Mouse (Mus musculus) forebrain, embryonic 12.5 days (tissue): ENCODE measurements around the gene Ndel1. TPM values are rescaled to one million over a fixed set of nuclear protein-coding genes. Genes with fewer than 3 reads are reported as not detected.
"Not testable (repeated sequence)": the region's sequence is repeated elsewhere in the genome, so short reads cannot be mapped to it uniquely, and the experiment has no call there.

Experiments used
- ATAC-seq: fragments of 200-750 bp; cut with Nextera tagmentation; 2 replicates; pipeline ENCODE4 v1.8.0; 2017; ENCODE audit warnings: moderate TSS enrichment; ENCODE audit not compliant: low FRiP score
- H3K27ac ChIP-seq: fragments of 300-500 bp; sonication (generic); 2 replicates; pipeline ENCODE4 v1.5.1; 2016; ENCODE audit warnings: mild to moderate bottlenecking
- H3K27me3 ChIP-seq: fragments of 300-500 bp; sonication (generic); 2 replicates; pipeline ENCODE4 v1.6.1; 2016; ENCODE audit warnings: mild to moderate bottlenecking
- H3K36me3 ChIP-seq: fragments of 300-500 bp; sonication (generic); replicated peaks from 2 replicates; pipeline ENCODE4 v1.6.1; 2016; ENCODE audit warnings: mild to moderate bottlenecking
- H3K4me1 ChIP-seq: fragments of 300-500 bp; sonication (generic); 2 replicates; pipeline ENCODE4 v1.6.1; 2016
- H3K4me2 ChIP-seq: fragments of 300-500 bp; sonication (generic); 2 replicates; pipeline ENCODE4 v1.6.1; 2016; ENCODE audit warnings: mild to moderate bottlenecking, moderate library complexity
- H3K4me3 ChIP-seq: fragments of 300-500 bp; sonication (generic); replicated peaks from 2 replicates; pipeline ENCODE4 v1.5.1; 2016; ENCODE audit warnings: mild to moderate bottlenecking
- H3K9ac ChIP-seq: fragments of 300-500 bp; sonication (generic); 2 replicates; pipeline ENCODE4 v1.6.1; 2016; ENCODE audit warnings: mild to moderate bottlenecking
- H3K9me3 ChIP-seq: fragments of 300-500 bp; sonication (generic); 2 replicates; pipeline ENCODE4 v1.6.1; 2016
- WGBS: fragments of 180-500 bp; shearing (Covaris S2); methylation state at CpG from one replicate; pipeline ENCODE4 v1.1.7; 2016; 5-methylcytosine and 5-hydroxymethylcytosine counted together
- polyA plus RNA-seq: library from polyadenylated mRNA; unstranded; fragments of >200 nt; fragmentation: Nextera tagmentation; extraction: Ambion mirVana; gene quantifications from 2 replicates; pipeline ENCODE4 v1.2.1, GENCODE M21; 2016

The Ndel1 gene
- polyA plus RNA-seq, 1 experiment from 2014 or later: 61.3 TPM

DNA sequence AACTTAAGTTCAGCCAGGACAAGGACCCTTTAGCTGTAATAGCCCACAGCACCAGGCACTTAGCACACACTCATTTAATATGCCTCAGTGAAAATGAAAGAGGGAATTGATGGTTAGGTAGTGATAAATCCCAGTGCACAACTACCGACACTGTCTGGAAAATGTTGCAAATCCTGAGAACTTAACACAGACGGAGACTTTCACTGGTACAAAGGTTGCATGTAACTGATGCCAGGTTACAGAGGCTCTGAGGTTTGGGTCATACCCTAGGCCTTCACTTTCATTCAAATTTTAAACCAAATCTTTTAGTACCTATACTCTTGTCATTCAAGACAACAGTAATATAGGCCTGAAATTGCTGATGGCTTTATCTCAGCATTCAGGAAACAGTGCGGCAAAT lies 14.3 kb downstream of the Ndel1 start:
- H3K9me3 ChIP-seq: no peaks in the 10 kb centered on the region
- H3K4me2 ChIP-seq: no peak overlapping the region
- 94% methylated on average over 3 of the region's 3 CpGs for WGBS
- no peak overlapping the region for H3K9ac ChIP-seq
- H3K4me1 ChIP-seq: peaks cover 9% of the 10 kb centered on the region; the same call in 1 of the 2 replicates
- H3K36me3 ChIP-seq: no peaks in the 10 kb centered on the region
- no peak overlapping the region for H3K27ac ChIP-seq
- H3K27me3 ChIP-seq: peaks cover 10% of the 10 kb centered on the region
- H3K4me3 ChIP-seq: no peak overlapping the region
- no peak for ATAC-seq

DNA sequence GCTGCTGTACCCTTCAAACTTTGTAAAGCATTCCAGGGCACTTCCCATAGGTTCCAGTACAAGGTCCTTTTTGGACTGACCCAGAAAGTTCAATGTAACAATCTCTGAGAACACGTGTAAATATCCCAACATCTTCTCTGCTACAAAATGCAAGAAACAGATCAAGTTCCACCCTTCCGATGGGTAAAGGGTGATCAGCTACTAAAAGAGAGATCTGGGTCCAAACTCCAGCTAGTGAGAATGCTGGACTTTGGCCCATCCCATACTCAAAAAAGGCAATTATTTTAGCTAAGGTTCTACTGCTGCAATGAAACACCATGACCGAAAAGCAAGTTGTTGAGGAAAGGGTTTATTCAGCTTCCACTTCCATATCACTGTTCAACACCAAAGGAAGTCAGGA lies 17.0 kb downstream of the Ndel1 start:
- 88% methylated on average over 3 of the region's 3 CpGs for WGBS
- no peak overlapping the region for H3K4me3 ChIP-seq

DNA sequence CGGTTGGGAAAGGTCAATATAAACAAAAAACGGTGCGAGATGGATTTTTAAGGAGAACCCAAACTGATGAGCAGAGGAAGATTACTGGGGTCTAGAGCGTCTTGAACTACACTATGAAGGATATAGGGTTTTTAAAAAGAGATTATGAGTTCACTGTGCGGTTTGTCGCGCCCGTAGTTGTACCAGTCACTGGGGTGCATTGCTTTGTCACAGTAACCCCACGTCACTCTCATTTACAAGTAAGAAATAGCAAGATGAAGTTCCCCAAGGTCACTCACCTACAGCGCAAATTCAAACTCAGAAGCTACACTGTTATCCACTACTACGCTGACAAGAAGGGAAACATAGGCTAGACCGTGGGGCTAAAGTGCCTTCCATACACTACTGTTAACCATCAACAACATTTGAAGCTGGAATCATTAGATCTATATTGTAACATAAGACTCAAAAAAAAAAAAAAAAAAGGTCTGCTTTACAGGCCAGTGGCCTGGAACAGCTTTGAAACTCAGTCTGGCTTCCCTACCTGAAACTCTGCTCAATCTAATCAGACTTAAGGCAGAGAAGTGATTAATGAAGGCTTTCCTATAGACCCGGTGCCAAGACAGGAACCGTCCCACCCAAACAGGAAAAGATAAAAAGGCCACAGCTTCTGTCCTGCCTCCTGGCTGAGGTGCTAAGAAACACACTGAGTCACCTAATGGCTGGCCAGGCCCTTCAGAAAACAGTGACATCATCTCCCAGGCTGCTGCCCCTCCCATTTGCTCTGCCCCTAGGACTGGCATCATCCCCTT lies 17.9 kb downstream of the Ndel1 start:
- peak overlapping the region; percentile 92 for H3K9ac ChIP-seq

More for the DNA sequence above, 17.0 kb downstream of the Ndel1 start:
- no peak for ATAC-seq
- Histone ChIP-seq H3K27me3 (peaks cover 10% of the 10 kb centered on the region), H3K4me1 (peaks cover 27% of the 10 kb centered on the region), H3K4me2 (no peak overlapping the region), H3K27ac (no peak overlapping the region), H3K36me3 (no peaks in the 10 kb centered on the region), H3K9me3 (no peaks in the 10 kb centered on the region), H3K9ac (no peak overlapping the region)

DNA sequence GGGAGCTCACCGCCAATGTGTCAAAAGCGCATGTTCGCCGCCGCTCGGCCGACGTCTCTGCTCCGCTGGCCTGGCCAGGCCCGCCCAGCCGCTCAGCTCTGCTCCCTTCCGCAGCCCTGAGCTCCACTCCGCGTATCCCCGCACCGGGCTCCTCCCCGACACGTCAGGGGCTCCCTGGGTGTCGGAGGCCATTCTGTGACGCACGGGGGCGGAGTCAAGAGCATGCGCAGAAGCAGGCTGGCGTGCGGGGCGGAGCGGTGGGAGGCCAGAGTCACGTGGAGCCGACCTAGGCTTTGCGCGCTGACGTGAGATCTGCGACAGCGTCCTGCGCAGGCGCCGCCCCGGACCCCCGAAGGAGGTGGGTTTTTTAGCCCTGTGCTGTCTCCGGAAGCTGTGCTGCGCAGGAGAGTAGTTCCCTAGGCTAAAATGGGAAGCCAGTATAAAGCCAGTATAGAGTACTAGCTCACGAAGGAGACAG lies 18.7 kb downstream of the Ndel1 start:
- Histone ChIP-seq H3K4me1 (peaks cover 27% of the 10 kb centered on the region), H3K9ac (peak overlapping the region; percentile 92), H3K4me2 (peak overlapping the region; percentile 71), H3K27me3 (peaks cover 10% of the 10 kb centered on the region), H3K9me3 (no peaks in the 10 kb centered on the region), H3K27ac (peak overlapping the region; percentile 97), H3K4me3 (peak overlapping the region; percentile 83), H3K36me3 (no peaks in the 10 kb centered on the region)
- WGBS: under 1% methylated on average over 42 of the region's 42 CpGs
- peak; percentile 99 for ATAC-seq

More for the DNA sequence above, 17.9 kb downstream of the Ndel1 start:
- Histone ChIP-seq H3K27me3 (peaks cover 10% of the 10 kb centered on the region), H3K4me3 (peak overlapping the region; percentile 83), H3K9me3 (no peaks in the 10 kb centered on the region), H3K4me1 (peaks cover 27% of the 10 kb centered on the region), H3K4me2 (peak overlapping the region; percentile 71), H3K27ac (peak overlapping the region; percentile 97), H3K36me3 (no peaks in the 10 kb centered on the region)
- ATAC-seq: no peak
- WGBS: 52% methylated on average over 14 of the region's 14 CpGs

DNA sequence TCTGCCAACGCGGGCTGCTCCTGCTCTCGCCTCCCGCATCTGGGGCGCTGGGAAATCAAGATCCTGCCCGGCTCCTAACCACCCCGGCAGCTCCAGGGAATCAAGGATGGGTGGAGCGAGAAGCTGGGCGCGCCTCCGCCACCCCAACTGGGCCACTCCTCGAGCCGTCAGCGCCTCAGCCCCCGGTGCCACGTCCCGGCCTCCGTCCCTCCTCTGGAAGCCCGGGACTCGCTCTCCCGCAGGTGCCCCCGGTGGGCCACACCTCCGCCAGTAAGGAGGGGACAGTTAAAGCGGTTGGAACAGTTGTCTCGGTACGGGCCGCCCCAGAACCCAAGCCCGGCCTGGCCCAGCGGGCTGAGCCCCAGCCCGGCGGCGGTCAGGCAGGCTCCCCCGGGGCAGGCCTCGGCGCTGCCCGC lies 19.2 kb downstream of the Ndel1 start:
- Histone ChIP-seq H3K4me2 (peak overlapping the region; percentile 71), H3K27me3 (peaks cover 10% of the 10 kb centered on the region), H3K27ac (peak overlapping the region; percentile 97), H3K9ac (peak overlapping the region; percentile 92), H3K36me3 (no peaks in the 10 kb centered on the region), H3K4me3 (peak overlapping the region; percentile 83), H3K9me3 (no peaks in the 10 kb centered on the region), H3K4me1 (peaks cover 27% of the 10 kb centered on the region)
- WGBS: under 1% methylated on average over 33 of the region's 36 CpGs
- peak; percentile 28 for ATAC-seq

DNA sequence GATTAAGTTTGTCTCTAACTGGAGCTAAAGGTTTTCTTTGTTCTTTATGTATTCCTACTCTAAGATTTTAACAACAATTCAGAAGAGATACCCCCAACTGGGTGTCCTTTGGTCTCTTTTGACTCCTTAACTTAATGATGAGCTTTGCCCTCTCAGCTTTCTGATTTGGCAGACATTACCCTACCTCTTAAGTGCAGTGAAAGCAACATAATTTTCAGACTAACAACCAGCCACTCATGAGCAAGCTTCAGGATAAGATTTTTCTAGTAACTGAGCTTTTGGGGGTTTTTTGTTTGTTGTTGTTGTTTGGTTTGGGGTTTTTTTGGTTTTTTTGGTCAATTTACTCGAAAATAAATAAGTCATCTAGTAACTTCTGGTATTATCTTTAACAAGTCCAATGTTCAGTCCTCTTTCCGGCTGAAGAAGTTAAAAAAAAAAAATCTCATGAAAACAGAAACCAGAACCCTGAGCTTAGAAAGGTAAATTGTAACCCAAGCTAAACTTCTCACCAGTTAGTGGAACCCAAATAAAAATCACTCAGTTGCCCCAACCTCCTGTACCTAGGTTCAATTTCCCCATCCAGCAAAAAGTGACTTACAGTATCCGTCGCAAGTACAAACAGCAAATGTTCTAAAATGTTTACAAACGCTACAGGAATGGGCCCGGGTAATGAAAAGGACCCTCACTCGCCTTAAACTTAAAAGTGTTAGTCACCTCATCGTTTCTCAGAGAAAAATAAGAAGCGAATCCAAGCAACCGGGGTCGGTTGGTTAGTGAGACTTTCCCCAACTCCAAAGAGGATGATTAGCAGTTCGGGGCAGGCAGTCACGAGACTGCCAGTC lies 19.8 kb downstream of the Ndel1 start:
- peaks cover 10% of the 10 kb centered on the region for H3K27me3 ChIP-seq

DNA sequence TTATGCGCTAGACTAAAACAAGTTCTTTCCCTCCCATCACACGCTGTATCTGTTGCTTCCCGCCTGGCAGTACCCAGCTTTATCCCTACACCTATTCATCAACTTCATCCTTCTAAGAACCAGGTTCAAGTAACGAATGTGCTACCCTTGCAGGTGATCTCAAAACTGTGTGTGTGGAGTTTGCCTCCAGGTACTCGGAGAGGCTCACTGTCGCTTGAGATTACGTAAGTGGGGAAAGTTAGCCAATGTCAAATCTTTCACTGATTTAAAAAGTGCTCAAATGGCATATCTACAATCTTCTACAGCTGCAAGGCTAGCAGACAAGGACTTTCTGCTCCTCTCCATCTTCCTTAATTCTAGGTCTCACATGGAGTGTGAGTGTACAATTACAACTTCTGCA lies 20.8 kb downstream of the Ndel1 start:
- no peak for ATAC-seq
- peaks cover 9% of the 10 kb centered on the region for H3K27me3 ChIP-seq
- no peaks in the 10 kb centered on the region for H3K36me3 ChIP-seq
- 90% methylated on average over 7 of the region's 7 CpGs for WGBS
- H3K9me3 ChIP-seq: no peaks in the 10 kb centered on the region
- H3K4me2 ChIP-seq: no peak overlapping the region
- no peak overlapping the region for H3K9ac ChIP-seq
- no peak overlapping the region for H3K27ac ChIP-seq
- H3K4me3 ChIP-seq: no peak overlapping the region
- H3K4me1 ChIP-seq: peaks cover 27% of the 10 kb centered on the region

More for the DNA sequence above, 19.8 kb downstream of the Ndel1 start:
- Histone ChIP-seq H3K36me3 (no peaks in the 10 kb centered on the region), H3K9me3 (no peaks in the 10 kb centered on the region), H3K9ac (peak overlapping the region; percentile 92), H3K4me3 (peak overlapping the region; percentile 83), H3K4me1 (peaks cover 27% of the 10 kb centered on the region), H3K27ac (peak overlapping the region; percentile 97), H3K4me2 (peak overlapping the region; percentile 71)
- ATAC-seq: no peak
- 4% methylated on average over 13 of the region's 13 CpGs for WGBS

DNA sequence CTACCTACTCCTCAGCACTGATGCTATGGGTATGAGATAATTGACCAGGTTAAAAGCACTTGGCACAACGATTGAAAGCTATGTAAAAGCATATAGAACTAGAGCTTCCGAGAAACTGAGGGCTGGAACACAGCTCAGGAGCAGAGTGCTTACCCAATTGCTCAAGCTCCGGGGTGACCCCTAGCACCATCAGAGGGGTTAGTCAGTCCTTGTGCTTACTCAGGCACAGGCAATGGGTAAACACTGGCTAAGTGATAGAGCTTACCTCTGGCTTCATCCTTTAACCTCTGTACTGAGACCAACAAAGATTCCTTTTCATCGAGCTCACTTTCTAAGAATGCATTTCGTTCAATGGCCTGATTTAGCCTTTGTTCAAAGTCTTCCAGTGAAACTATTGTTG lies 32.1 kb downstream of the Ndel1 start:
- Histone ChIP-seq H3K4me2 (no peak overlapping the region), H3K9ac (no peak overlapping the region), H3K36me3 (peaks cover 61% of the 10 kb centered on the region), H3K27ac (no peak overlapping the region), H3K4me1 (no peaks in the 10 kb centered on the region), H3K27me3 (no peaks in the 10 kb centered on the region), H3K9me3 (no peaks in the 10 kb centered on the region), H3K4me3 (no peak overlapping the region)
- ATAC-seq: no peak
- 58% methylated on average over 5 of the region's 5 CpGs for WGBS

DNA sequence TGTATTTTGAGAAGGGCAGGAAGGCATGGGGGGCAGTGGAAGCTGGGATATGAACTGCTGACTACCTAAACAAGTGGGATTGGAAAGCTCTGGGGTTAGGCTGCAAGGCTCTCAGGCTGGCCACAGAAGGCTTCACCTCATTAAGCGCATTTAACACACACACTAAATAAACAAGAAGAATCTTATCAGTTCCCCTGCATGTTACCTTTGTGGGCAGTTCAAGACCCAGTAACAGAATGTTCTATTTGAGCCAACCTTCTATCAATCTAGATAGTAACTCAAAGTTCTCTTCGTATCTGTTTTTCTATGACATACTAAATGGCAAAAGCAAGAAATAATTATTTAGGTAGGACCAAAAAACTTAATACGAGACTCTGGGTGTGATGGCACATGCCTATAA lies 36.6 kb downstream of the Ndel1 start:
- no peak overlapping the region for H3K4me2 ChIP-seq
- H3K9me3 ChIP-seq: no peaks in the 10 kb centered on the region
- H3K27ac ChIP-seq: no peak overlapping the region
- H3K36me3 ChIP-seq: peaks cover 63% of the 10 kb centered on the region
- WGBS: 93% methylated on average over 3 of the region's 3 CpGs
- H3K27me3 ChIP-seq: no peaks in the 10 kb centered on the region
- H3K4me3 ChIP-seq: no peak overlapping the region
- H3K9ac ChIP-seq: no peak overlapping the region
- no peaks in the 10 kb centered on the region for H3K4me1 ChIP-seq
- no peak for ATAC-seq

DNA sequence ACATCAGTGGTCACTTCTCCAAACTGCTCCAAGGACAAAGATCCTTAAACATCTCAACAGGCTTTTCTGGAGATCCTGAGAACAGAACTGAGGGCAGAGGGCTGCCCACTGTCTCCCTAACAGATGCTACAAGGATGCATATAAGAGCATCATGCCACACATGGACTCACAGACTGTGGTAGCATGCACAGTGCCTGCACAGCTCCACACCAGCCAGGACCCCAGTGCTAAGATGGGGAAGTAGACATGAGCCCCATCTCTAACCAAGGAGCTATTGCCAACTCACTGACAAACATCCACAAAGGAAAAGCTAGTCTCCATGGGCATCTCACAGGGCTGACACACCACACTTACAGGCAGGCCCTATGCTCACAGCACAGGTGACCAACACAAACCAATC lies 38.1 kb downstream of the Ndel1 start:
- Histone ChIP-seq H3K9me3 (no peaks in the 10 kb centered on the region), H3K4me3 (no peak overlapping the region), H3K4me2 (no peak overlapping the region), H3K36me3 (peaks cover 65% of the 10 kb centered on the region), H3K9ac (no peak overlapping the region), H3K27ac (no peak overlapping the region), H3K27me3 (no peaks in the 10 kb centered on the region), H3K4me1 (no peaks in the 10 kb centered on the region)
- ATAC-seq: no peak

DNA sequence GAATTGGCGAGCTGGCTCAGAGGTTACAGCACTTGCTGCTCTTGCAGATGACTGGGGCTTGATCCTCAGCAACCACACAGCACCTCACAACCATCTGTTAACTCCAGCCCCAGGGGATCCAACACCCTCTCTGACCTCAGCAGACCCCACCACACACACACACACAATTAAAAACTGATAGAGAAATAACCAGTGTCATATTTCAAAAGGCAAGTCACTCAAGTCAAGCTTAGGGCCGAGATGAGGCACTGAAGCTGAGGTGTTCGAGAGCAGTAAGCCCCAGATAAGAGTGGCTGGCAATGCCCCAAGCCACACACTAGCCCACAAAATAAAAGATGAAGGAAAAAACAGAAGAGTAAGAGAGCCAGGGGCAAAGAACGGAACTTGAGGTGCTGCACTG lies 38.9 kb downstream of the Ndel1 start:
- H3K4me2 ChIP-seq: no peak overlapping the region
- no peak for ATAC-seq
- H3K27me3 ChIP-seq: no peaks in the 10 kb centered on the region
- H3K4me3 ChIP-seq: no peak overlapping the region
- H3K9ac ChIP-seq: no peak overlapping the region
- H3K4me1 ChIP-seq: no peaks in the 10 kb centered on the region
- H3K36me3 ChIP-seq: peaks cover 72% of the 10 kb centered on the region
- no peak overlapping the region for H3K27ac ChIP-seq
- H3K9me3 ChIP-seq: no peaks in the 10 kb centered on the region
- 76% methylated on average over 4 of the region's 4 CpGs for WGBS

DNA sequence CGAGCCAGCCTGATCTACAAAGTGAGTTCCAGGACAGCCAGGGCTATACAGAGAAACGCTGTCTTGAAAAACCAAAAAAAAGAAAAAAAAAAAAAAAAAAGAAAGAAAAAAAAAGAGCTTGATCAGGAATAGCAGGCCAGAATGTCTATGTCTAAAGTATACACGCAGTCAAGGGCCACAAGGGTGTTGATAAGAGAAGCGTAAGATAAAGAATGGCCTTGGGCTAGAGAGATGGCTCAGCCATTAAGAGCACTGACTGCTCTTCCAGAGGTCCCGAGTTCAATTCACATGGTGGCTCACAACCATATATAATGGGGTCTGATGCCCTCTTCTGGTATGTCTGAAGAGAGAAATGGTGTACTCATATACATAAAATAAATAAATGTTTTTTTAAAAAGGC lies 40.1 kb downstream of the Ndel1 start:
- H3K36me3 ChIP-seq: peaks cover 77% of the 10 kb centered on the region
- H3K4me1 ChIP-seq, H3K27me3 ChIP-seq, H3K4me2 ChIP-seq, H3K4me3 ChIP-seq, ATAC-seq, H3K9ac ChIP-seq, H3K27ac ChIP-seq, H3K9me3 ChIP-seq: not testable (repeated sequence)
- 96% methylated on average over 5 of the region's 5 CpGs for whole genome bisulfite sequencing
